Mouse (Mus musculus) MEL-GATA-1-ER (cell line): ENCODE measurements at regions not wholly inside any gene's neighbourhood (a gene's known extent, or its start where the extent isn't known, plus 50 kb on each side); places are given as distances from the start of the nearest gene placed in this dataset.

Experiments used
- DNase-seq: peaks from one replicate; pipeline ENCODE4 v3.0.0-alpha.2; 2012; ENCODE audit warnings: low read depth; ENCODE audit errors: extremely low read depth

- peak; percentile 97 for DNase-seq
Measured at GRCm38 (mm10) chr5:46488140-46488942, 630.9 kb upstream of the Lcorl start.

GRCm38 (mm10) chr5:46486740-46487326, 629.4 kb upstream of the Lcorl start:
- DNase-seq = no peak

- DNase-seq = no peak
Measured at GRCm38 (mm10) chr5:46456356-46456755, 598.9 kb upstream of the Lcorl start.

GRCm38 (mm10) chr5:46448274-46448673, 590.9 kb upstream of the Lcorl start:
- no peak for DNase-seq

- DNase-seq = no peak
Measured at GRCm38 (mm10) chr5:46445844-46446243, 588.4 kb upstream of the Lcorl start.

GRCm38 (mm10) chr5:46445122-46445521, 587.7 kb upstream of the Lcorl start:
- no peak for DNase-seq

- peak; percentile 31 for DNase-seq
Measured at GRCm38 (mm10) chr5:46443805-46444340, 586.5 kb upstream of the Lcorl start.

GRCm38 (mm10) chr5:46442600-46443248, 585.3 kb upstream of the Lcorl start:
- DNase-seq = no peak

- no peak for DNase-seq
Measured at GRCm38 (mm10) chr5:46441716-46442115, 584.3 kb upstream of the Lcorl start.

- DNase-seq = no peak
Measured at GRCm38 (mm10) chr5:46431644-46432367, 574.4 kb upstream of the Lcorl start.

- no peak for DNase-seq
Measured at GRCm38 (mm10) chr5:46422738-46423137, 565.3 kb upstream of the Lcorl start.

GRCm38 (mm10) chr5:46406969-46407368, 549.6 kb upstream of the Lcorl start:
- no peak for DNase-seq

- DNase-seq = no peak
Measured at GRCm38 (mm10) chr5:46406404-46406803, 549.0 kb upstream of the Lcorl start.

GRCm38 (mm10) chr5:46386591-46386990, 529.2 kb upstream of the Lcorl start:
- no peak for DNase-seq

GRCm38 (mm10) chr5:46367328-46367727, 509.9 kb upstream of the Lcorl start:
- DNase-seq = no peak

- DNase-seq = no peak
Measured at GRCm38 (mm10) chr5:46363661-46364060, 506.2 kb upstream of the Lcorl start.

- no peak for DNase-seq
Measured at GRCm38 (mm10) chr5:46361637-46362036, 504.2 kb upstream of the Lcorl start.

GRCm38 (mm10) chr5:46348448-46348847, 491.0 kb upstream of the Lcorl start:
- no peak for DNase-seq

- peak; percentile 25 for DNase-seq
Measured at GRCm38 (mm10) chr5:46347368-46348083, 490.1 kb upstream of the Lcorl start.

- no peak for DNase-seq
Measured at GRCm38 (mm10) chr5:46338461-46338860, 481.0 kb upstream of the Lcorl start.

- DNase-seq = no peak
Measured at GRCm38 (mm10) chr5:46330880-46331279, 473.5 kb upstream of the Lcorl start.
